Mouse (Mus musculus) splenic B cell, adult 2 months (primary cell): ENCODE measurements around the gene Mtus2.

ENCODE experiments used
- DNase-seq: peaks from one replicate; pipeline ENCODE4 v3.0.0-alpha.2; 2011; ENCODE audit warnings: low read depth, low spot score
- H3K27me3 ChIP-seq: 2 replicates; pipeline ENCODE4 v1.6.1; 2012; ENCODE audit warnings: mild to moderate bottlenecking, low read length, moderate library complexity, mixed read lengths; ENCODE audit not compliant: control insufficient read depth, poor library complexity, insufficient read depth, severe bottlenecking
- H3K36me3 ChIP-seq: 2 replicates; pipeline ENCODE4 v1.6.1; 2012; ENCODE audit warnings: mild to moderate bottlenecking, low read length, moderate library complexity, mixed read lengths; ENCODE audit not compliant: control insufficient read depth, poor library complexity, insufficient read depth, severe bottlenecking

Mtus2 gene

GRCm38 (mm10) chr5:147956821-147957564 is at the start of gene Mtus2:
Gene Mtus2, plus strand, starts transcription at chr5:147957320.
- Histone ChIP-seq H3K27me3 (no peaks in the 10 kb centered on the region), H3K36me3 (no peaks in the 10 kb centered on the region)
- DNase-seq, result peak; percentile 40

DNA sequence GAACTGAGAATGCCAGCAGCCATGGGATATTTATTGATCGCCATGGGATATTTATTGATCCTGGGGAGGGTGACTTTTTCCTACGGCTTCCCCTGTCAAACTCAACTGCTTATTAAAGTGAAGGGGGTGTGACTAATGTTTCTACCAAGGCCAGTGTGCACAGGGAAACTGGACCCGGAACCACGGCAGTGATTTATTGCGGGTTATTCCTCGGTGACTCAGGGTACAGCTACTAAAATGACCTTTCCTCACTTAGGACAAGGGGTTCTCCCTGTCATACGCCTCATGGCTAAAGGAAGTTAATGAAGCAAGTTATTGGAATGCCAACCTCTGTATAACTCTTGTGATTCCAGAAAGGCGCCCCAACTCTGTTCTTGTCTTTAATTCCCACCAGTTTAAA is 49.3 kb upstream of the Mtus2 start:
- DNase-seq, result no peak
- no peaks in the 10 kb centered on the region for H3K27me3 ChIP-seq
- H3K36me3 ChIP-seq, result no peaks in the 10 kb centered on the region

DNA sequence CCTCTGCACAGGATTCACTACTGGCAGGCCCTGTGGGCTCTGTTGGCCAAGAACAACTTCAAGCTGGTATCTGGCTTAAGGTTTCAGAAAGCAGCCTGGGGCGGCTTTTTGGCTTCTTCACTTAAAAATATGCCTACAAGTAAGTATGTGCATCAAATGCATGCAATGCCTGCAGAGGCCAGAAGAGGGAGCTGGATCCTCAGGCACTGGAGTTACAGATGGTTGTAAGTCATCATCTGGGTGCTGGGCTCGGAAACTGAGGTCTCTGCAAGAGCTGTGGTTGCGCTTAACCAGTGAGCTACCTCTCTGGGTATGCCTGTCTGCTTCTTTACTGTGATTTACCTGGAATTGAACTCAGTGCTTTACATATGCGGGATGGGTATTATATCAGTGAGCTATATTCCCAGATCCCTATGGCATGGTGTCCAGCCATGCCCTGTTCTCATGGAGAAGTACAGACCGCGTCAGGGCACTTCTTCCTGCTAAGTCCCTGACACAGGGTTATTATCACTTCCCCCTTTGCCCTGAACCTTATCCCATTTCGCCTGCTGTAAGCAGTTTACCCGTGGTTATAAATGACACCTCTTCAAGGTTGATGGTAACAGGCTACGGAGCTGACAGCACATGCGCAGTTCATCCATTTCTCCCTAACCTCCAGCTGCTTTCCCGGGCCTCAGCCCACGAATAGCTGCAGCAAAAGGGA is 46.2 kb upstream of the Mtus2 start:
- Histone ChIP-seq H3K36me3 (no peaks in the 10 kb centered on the region), H3K27me3 (no peaks in the 10 kb centered on the region)
- no peak for DNase-seq

DNA sequence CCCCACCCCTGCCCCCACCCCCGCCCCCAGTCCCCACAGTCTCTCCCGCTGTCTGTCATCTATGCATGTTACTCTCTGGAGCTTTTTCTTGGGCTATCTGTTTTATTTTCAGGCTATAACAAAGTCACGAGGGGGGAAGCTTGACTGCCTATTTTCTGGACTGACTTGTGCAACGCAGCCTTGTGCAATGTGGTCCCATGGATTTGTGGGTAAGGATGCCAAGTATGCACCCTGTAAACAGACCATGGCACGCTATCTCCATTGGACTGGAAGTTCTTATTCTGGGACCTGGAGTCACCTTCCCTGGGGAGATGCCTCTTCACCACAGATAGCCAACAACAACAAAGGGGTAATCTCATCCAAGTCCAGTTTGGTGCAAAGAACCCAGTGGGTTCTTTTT is 45.4 kb upstream of the Mtus2 start:
- no peak for DNase-seq
- no peaks in the 10 kb centered on the region for H3K27me3 ChIP-seq
- no peaks in the 10 kb centered on the region for H3K36me3 ChIP-seq

DNA sequence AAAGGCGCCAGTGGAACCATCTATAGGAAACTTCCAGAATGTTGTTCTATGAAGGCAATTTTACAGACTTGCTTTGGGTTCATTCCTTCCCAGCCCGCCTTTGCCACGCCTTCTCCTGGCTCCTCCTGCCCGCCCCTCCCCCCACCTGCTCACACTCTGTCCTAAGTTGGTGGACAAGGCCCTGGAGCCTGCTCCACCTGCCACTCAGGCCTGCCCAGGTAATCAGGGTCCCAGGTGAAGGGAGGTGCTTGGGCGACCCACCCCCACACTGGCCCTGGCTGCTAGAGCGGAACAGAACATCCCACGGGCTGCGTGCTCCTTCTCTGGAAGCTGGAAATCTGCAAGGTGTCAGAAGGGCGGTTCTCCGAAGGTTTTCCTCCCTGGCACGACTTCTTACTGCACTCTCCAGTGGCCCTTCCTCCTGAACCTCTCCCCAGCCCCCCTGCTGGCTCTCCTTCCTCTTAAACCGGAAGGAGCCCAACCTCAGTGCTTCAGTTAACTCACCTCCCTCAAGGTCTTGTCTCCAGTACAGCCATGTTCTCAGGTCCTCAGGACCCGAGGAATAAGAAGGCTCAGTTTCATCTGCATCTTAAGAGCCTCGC is 43.8 kb upstream of the Mtus2 start:
- no peak for DNase-seq
- H3K27me3 ChIP-seq, result no peaks in the 10 kb centered on the region
- no peaks in the 10 kb centered on the region for H3K36me3 ChIP-seq

DNA sequence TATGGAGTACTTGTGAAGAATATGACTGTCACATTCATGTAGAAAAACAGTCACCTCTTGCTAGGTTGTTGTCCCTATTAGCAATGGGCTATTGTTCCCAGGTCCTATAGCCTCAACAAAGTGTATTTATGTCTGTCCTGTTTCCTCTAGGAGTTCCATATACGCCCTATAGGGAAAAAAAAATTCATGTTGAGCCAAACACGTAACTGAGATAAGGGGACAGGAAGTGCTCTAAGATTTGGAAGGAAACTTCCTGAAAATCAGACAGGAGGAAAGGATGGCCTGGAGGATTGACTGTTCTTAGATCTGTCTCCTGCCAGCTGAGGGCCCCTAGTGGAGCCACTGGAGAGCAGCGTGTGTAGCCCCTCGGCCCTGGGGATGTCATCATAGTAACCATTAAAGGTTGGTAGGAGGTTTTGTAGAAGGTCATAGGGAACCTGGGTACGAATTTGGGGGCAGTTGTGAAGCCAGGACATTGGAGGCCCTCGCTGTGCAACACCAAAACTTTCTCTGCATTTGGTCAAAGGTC is 42.0 kb upstream of the Mtus2 start:
- Histone ChIP-seq H3K36me3 (no peaks in the 10 kb centered on the region), H3K27me3 (no peaks in the 10 kb centered on the region)
- DNase-seq, result no peak

DNA sequence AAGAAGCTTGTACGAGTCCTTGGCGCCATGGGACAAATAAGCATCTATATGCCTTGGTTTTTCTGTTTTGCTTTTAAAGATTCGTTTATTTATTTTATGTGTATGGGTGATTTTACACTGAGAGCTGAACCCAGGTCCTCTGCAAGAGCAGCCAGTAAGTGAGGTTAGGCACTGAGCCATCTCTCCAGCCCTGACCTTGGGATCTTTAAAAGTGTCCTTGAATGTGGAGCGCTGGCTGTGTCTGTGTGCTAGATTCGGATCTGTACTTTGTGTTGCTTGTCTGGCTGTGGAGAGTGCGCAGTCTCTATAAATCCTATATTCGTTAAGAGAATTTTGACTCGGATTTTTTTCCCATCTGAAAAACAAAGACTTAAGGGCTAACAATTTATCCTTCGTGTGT is 40.9 kb upstream of the Mtus2 start:
- H3K27me3 ChIP-seq, result no peaks in the 10 kb centered on the region
- no peak for DNase-seq

GRCm38 (mm10) chr5:147918044-147918846 is 38.9 kb upstream of the Mtus2 start:
- no peak for DNase-seq
- no peaks in the 10 kb centered on the region for H3K36me3 ChIP-seq
- no peaks in the 10 kb centered on the region for H3K27me3 ChIP-seq

More for the DNA sequence above, 40.9 kb upstream of the Mtus2 start:
- H3K36me3 ChIP-seq, result no peaks in the 10 kb centered on the region

DNA sequence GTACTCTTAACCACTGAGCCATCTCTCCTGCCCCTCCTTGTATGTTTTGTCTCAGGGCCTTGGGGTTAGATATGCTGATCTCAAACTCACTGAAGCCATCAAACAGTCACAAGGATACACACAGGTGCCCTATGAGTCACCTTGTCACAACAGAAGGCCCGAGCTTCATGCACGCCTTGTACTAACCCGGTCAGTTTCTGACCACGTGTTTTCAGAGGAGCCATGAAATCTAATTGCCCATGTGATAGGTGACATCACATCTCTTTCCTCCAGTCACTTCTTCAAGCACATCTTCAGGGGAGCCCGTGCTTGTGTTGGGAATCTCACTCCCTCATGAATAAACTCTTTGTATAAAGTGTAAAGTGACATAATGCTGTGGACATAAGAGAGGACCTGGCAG is 32.5 kb upstream of the Mtus2 start:
- Histone ChIP-seq H3K36me3 (no peaks in the 10 kb centered on the region), H3K27me3 (no peaks in the 10 kb centered on the region)
- DNase-seq, result no peak

DNA sequence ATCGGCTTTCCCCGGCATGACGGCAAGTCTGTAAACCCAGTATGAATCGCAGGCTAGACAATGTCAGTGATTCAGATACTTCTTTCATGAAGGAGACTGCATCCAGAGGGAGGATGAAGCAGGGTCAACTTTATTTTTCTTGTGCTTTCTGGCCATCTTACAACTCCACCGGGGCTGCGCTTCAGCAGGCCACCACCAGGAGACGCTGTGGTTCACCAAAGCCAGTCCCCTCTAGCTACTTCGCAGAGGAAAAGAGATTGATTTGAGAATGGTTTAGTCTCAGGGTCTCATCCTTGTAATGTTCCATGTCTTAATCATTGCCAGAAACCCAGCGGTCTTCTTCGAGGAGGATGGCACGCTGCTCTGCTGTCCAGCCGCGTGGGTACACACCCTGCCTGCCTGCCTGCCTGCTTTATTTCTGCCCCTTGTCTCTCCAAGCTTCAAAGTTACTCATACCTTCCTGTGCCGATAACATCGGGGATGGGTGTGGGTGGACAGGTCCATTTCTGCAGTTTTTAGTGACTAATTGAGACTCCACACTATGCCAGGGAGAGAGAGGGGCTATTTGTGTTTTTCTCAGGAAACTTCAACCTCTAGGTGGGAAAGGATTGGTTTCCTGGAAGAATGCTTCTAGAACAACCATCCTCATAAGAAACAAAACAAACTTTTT is 31.1 kb upstream of the Mtus2 start:
- Histone ChIP-seq H3K27me3 (no peaks in the 10 kb centered on the region), H3K36me3 (no peaks in the 10 kb centered on the region)
- peak; percentile 23 for DNase-seq

DNA sequence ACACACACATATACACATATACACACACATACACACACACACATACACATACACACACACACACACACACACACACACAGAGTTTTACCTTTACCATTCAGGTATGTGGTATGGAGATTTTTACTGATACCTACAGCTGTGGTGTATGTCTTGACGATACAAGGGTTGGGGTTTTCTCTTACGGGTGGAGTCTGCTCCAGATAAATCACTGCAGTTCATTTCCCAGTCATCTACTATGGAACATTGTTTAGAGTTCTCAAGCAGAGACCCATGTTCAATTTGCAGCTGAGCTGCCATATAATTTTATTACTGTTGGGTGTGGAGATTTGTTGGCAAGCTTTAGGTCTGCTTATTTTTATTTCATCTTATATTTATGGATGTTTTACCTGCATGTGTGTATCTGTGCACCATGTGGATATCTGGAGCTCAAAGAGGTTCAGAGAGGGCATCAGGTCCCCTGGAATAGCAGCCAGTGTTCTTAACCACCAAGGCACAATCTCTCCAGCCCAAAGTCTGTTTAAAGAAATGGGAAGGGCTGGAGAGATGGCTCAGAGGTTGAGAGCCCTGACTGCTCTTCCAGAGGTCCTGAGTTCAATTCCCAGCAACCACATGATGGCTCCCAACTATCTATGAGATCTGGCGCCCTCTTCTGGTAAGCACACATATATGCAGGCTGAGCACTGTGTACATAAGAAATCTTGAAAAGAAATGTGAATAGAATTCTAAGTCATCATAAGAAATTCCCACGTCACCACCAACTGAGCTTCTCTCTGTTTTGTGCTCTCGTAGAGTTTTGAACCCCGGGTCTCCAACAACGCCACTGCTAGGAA is 28.2 kb upstream of the Mtus2 start:
- no peaks in the 10 kb centered on the region for H3K36me3 ChIP-seq
- H3K27me3 ChIP-seq, result no peaks in the 10 kb centered on the region
- DNase-seq, result peak; percentile 40

GRCm38 (mm10) chr5:147935096-147935495 is 22.0 kb upstream of the Mtus2 start:
- DNase-seq, result no peak
- Histone ChIP-seq H3K27me3 (no peaks in the 10 kb centered on the region), H3K36me3 (no peaks in the 10 kb centered on the region)

GRCm38 (mm10) chr5:147939226-147939625 is 17.9 kb upstream of the Mtus2 start:
- H3K27me3 ChIP-seq, result no peaks in the 10 kb centered on the region
- no peaks in the 10 kb centered on the region for H3K36me3 ChIP-seq
- DNase-seq, result no peak
